Mouse (Mus musculus) subcutaneous adipose tissue, adult 2 months (tissue): ENCODE results near the gene Sv2c. TPM values are rescaled to one million over a fixed set of nuclear protein-coding genes. Genes with fewer than 3 reads are reported as not detected.

Source experiments
- polyA plus RNA-seq: library from polyadenylated mRNA; depleted of rRNA; stranded (reverse); fragments of >200 nt; gene quantifications from 2 replicates; pipeline ENCODE4 v1.2.3, GENCODE M21; 2012; ENCODE audit warnings: low replicate concordance; rRNA removed

The Sv2c gene
- polyA plus RNA-seq = 0.07 and 0.31 TPM in 2 replicates

GRCm38 (mm10) chr13:96132401-96132816 lies at the start of gene Sv2c:
Gene Sv2c, minus strand, starts transcription at chr13:96132577.

DNA sequence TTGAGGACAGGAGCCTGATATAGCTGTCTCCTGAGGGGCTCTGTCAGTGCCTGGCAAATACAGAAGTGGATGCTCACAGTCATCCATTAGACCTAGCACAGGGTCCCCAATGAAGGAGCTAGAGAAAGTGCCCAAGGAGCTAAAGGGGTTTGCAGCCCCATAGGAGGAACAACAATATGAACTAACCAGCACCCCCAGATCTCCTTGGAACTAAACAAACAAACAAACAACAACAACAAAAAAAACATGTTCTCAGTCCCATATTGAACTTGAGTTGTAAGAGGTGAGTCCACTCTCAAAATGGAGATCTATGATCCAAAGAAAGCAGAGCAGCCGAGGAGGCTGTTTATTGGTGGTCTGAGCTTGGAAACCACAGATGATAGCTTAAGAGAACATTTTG lies 50.6 kb downstream of the Sv2c start, which contains the start of gene Gm17190:
TSS of gene Gm17190 (plus strand) at position 301 of the 400 bp plus-strand sequence.

GRCm38 (mm10) chr13:96081276-96081675 lies 51.1 kb downstream of the Sv2c start, which contains the start of gene Gm20075:
Gene Gm20075, minus strand, starts transcription at chr13:96081376.

Other genes with a start within 250 kb of the Sv2c start
- gene Iqgap2, start 240.7 kb downstream of the Sv2c start, polyA plus RNA-seq = 1.4 and 4.3 TPM in 2 replicates
- gene Gm20075, start 51.2 kb downstream of the Sv2c start, polyA plus RNA-seq = 0.45 and 2.5 TPM in 2 replicates
- not detected in 2 replicates for gene Gm17190, start 50.5 kb downstream of the Sv2c start, polyA plus RNA-seq